In the genomic region with DNA sequence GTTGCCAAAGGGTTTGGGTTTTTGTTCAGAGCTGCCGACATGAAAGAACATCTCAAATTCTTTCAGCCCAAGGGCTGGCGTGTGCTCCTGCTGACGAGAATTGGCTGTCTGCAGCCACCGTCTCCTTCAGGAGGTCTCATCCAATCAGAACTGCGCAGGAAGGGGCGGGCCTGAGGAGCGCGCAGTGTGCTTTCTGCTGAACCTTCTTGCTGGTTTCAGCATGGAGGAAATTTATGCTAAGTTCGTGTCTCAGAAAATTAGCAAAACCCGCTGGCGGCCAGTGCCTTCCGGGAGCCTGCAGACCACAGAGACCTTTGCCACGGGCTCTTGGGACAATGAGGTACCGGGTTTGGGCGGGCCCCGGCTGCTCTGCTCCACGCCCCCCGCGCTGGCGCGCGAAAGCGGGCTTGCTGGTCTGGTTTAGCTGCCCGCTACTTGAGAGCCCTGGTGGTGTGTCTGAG, we compare ENCODE assay signal across 7 mouse cellular contexts. TPM values are rescaled to one million over a fixed set of nuclear protein-coding genes. Genes with fewer than 3 reads are reported as not detected.
DNase-seq lines count a peak whose midpoint lies in the region; ATAC-seq lines count a peak whose summit lies in the region.

TSS of gene Nup43 (plus strand) at position 162 of the 461 bp plus-strand sequence.

- WGBS in limb, embryonic 10.5 days = 0% methylated on average over 24 of the region's 24 CpGs
- WGBS in midbrain, embryonic 13.5 days = under 1% methylated on average over 24 of the region's 24 CpGs

- peak; percentile 84 for ATAC-seq in midbrain, embryonic 13.5 days

- H3K36me3 ChIP-seq in limb, embryonic 10.5 days = peaks cover 31% of the 10 kb centered on the region
- peaks cover 25% of the 10 kb centered on the region for H3K36me3 ChIP-seq in midbrain, embryonic 13.5 days

- peak within 1 kb of the TSS; percentile 84 for H3K27ac ChIP-seq in limb, embryonic 10.5 days
- H3K27ac ChIP-seq in midbrain, embryonic 13.5 days = peak within 1 kb of the TSS; percentile 67

- peak within 1 kb of the TSS; percentile 71 for H3K9ac ChIP-seq in midbrain, embryonic 13.5 days (replicated peaks)

- peak; percentile 85 for DNase-seq in adrenal gland, adult 8-10 months
- DNase-seq in embryo, embryonic 9.5 days (ENCODE audit: extremely low spot score) = peak; percentile 87
- peak; percentile 77 to 92 for DNase-seq in gastrocnemius, postnatal 4 days (ENCODE audit: low spot score in 2 of 2)
- peak; percentile 86 for DNase-seq in kidney, adult 11 months
- peak; percentile 92 for DNase-seq in limb, embryonic 10.5 days (ENCODE audit: low spot score)
- DNase-seq in spleen, adult 12 weeks (ENCODE audit: low spot score) = peak; percentile 84

- H3K9me3 ChIP-seq in limb, embryonic 10.5 days (replicated peaks) = no peaks in the 10 kb centered on the region
- no peaks in the 10 kb centered on the region for H3K9me3 ChIP-seq in midbrain, embryonic 13.5 days

- H3K4me1 ChIP-seq in limb, embryonic 10.5 days = peaks cover 14% of the 10 kb centered on the region
- peaks cover 18% of the 10 kb centered on the region for H3K4me1 ChIP-seq in midbrain, embryonic 13.5 days (replicated peaks)

- H3K27me3 ChIP-seq in limb, embryonic 10.5 days (ENCODE audit: low read depth, poor library complexity, severe bottlenecking) = no peaks in the 10 kb centered on the region
- H3K27me3 ChIP-seq in midbrain, embryonic 13.5 days = no peaks in the 10 kb centered on the region

- H3K4me3 ChIP-seq in limb, embryonic 10.5 days = peak within 1 kb of the TSS; percentile 80
- H3K4me3 ChIP-seq in midbrain, embryonic 13.5 days (replicated peaks) = peak within 1 kb of the TSS; percentile 75

- peak within 1 kb of the TSS; percentile 72 for H3K4me2 ChIP-seq in midbrain, embryonic 13.5 days (replicated peaks)

RNA-seq across cellular contexts. Expression of gene Nup43, which starts in this region (rescaled TPM):
- 10 to 100 TPM; 10.8 to 12.1 (median 11.6) TPM for total RNA-seq in adrenal gland, adult 8-10 months (2022)
- 10 to 100 TPM; 13.4 to 13.7 TPM for total RNA-seq in gastrocnemius, postnatal 4 days (2021)
- 93.2 and 102 TPM in 2 replicates for polyA plus RNA-seq in limb, embryonic 10.5 days (2016; fragmentation: Nextera tagmentation; extraction: Ambion mirVana)
- 41.2 and 44.8 TPM in 2 replicates for polyA plus RNA-seq in midbrain, embryonic 13.5 days (2015; fragmentation: Nextera tagmentation; extraction: Ambion mirVana)

Comparison
In these comparisons a context has a peak if more than half of its experiments do, and no peak if none do; other contexts are left out.
1. Peak in every context shown above with its lines: DNase-seq, ATAC-seq, H3K4me3 ChIP-seq and H3K27ac ChIP-seq.